Mouse (Mus musculus) liver, embryonic 14.5 days (tissue): ENCODE results near the gene Clic4.

Experiments used
- CTCF ChIP-seq: IDR thresholded peaks from 2 replicates; pipeline ENCODE4 v1.5.1; 2016; ENCODE audit warnings: antibody characterized with exemption, low read depth, control low read depth
- EP300 ChIP-seq: IDR thresholded peaks from 2 replicates; pipeline ENCODE4 v1.6.1; 2016; ENCODE audit warnings: antibody characterized with exemption, low read depth

DNA sequence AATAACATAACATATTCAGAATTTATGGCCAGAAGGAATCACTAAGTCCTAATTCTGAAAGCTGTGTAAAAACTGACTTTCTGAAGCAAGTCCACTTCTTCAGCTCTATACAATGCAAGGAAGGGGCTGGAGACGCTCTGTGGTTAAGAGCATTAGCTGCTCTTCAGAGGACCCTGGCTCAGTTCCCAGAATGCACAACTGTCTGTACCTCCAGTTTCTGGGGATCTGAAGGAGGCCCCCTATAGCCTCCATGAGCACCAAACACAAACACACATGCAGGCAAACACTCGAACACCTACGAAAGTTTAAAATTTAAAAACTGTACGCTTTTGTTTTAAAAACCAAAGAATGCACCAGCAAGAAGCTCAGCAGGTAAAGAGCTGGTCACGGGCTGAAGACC, 31.5 kb downstream of the Clic4 start:
- TF ChIP-seq CTCF (no peak), EP300 (no peak)
